Mouse (Mus musculus) midbrain, embryonic 10.5 days (tissue): Measurements from ENCODE around the gene Sh3bp5l. TPM values are rescaled to one million over a fixed set of nuclear protein-coding genes. Genes with fewer than 3 reads are reported as not detected.
"Not testable (repeated sequence)": the region's sequence is repeated elsewhere in the genome, so short reads cannot be mapped to it uniquely, and the experiment has no call there.

Experiments used
- DNase-seq: peaks from one replicate; pipeline ENCODE4 v3.0.0-alpha.2; 2017; ENCODE audit warnings: low spot score
- H3K27ac ChIP-seq: fragments of 300-500 bp; sonication (generic); replicated peaks from 2 replicates; pipeline ENCODE4 v1.5.1; 2016; ENCODE audit warnings: mild to moderate bottlenecking
- H3K27me3 ChIP-seq: fragments of 300-500 bp; sonication (generic); 2 replicates; pipeline ENCODE4 v1.6.1; 2016; ENCODE audit warnings: low read depth, mild to moderate bottlenecking; ENCODE audit not compliant: poor library complexity, severe bottlenecking
- H3K36me3 ChIP-seq: fragments of 300-500 bp; sonication (generic); 2 replicates; pipeline ENCODE4 v1.6.1; 2016; ENCODE audit warnings: mild to moderate bottlenecking, moderate library complexity
- H3K4me1 ChIP-seq: fragments of 300-500 bp; sonication (generic); 2 replicates; pipeline ENCODE4 v1.6.1; 2016
- H3K4me3 ChIP-seq: fragments of 300-500 bp; sonication (generic); 2 replicates; pipeline ENCODE4 v1.5.1; 2016; ENCODE audit warnings: mild to moderate bottlenecking, moderate library complexity
- H3K9me3 ChIP-seq: fragments of 300-500 bp; sonication (generic); replicated peaks from 2 replicates; pipeline ENCODE4 v1.6.1; 2016; ENCODE audit warnings: mild to moderate bottlenecking
- WGBS: fragments of 180-500 bp; shearing (Covaris S2); methylation state at CpG from one replicate; pipeline ENCODE4 v1.1.7; 2016; 5-methylcytosine and 5-hydroxymethylcytosine counted together
- polyA plus RNA-seq: library from polyadenylated mRNA; unstranded; fragments of >200 nt; fragmentation: Nextera tagmentation; extraction: Ambion mirVana; gene quantifications from 2 replicates; pipeline ENCODE4 v1.2.1, GENCODE M21; 2016

Sh3bp5l gene
- polyA plus RNA-seq, 1 experiment from 2014 or later: 46.3 TPM

GRCm38 (mm10) chr11:58305299-58305698, 25.2 kb upstream of the Sh3bp5l start:
- not testable (repeated sequence) for H3K4me3 ChIP-seq, H3K27ac ChIP-seq, H3K9me3 ChIP-seq, H3K36me3 ChIP-seq, H3K27me3 ChIP-seq, DNase-seq
- H3K4me1 ChIP-seq: peaks cover 37% of the 10 kb centered on the region
- WGBS: 94% methylated on average over 8 of the region's 8 CpGs

- WGBS: 1% methylated on average over 34 of the region's 34 CpGs
- H3K9me3 ChIP-seq: no peaks in the 10 kb centered on the region
- peak within 1 kb of the TSS; percentile 89 for H3K27ac ChIP-seq
- 0 out of 2 replicates have a peak, but pooled peaks cover 3% of the 10 kb centered on the region for H3K27me3 ChIP-seq
- H3K36me3 ChIP-seq: peaks cover 26% of the 10 kb centered on the region
- peaks cover 30% of the 10 kb centered on the region for H3K4me1 ChIP-seq
- peak; percentile 96 for DNase-seq
- peak within 1 kb of the TSS; percentile 67 for H3K4me3 ChIP-seq
Measured at GRCm38 (mm10) chr11:58306860-58307308, 23.6 kb upstream of the Sh3bp5l start, which contains the start of gene Zfp692. TSS of gene Zfp692 (plus strand) at chr11:58307069.

DNA sequence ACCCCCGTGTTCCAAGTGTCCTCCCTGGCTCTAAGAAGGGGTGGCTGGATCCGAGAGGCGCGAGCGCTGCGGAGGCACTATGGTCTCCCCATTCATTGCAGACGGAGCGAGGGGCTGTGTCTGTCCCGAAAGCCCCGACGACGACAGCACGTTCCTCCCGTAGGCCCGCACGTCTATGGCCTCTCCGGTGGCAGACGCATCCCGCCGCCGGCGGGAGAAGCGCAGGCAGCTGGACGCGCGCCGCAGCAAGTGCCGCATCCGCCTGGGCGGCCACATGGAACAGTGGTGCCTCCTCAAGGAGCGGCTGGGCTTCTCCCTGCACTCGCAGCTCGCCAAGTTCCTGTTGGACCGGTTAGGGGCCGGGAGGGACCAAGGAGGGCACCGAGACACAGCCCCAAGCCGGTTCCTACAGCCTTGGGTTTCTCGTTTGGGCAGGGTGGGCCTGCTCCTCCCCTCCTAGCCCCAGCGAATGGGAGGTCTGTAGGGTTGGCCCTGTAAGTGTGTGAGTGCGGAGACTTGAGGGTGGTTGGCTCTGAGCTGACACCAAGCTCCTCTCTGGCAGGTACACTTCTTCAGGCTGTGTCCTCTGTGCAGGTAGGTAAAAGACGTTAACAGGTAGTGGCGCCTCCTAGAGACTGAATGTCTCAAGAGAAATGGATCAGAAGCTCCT, 23.0 kb upstream of the Sh3bp5l start:
- H3K4me3 ChIP-seq: peak overlapping the region; percentile 67
- H3K9me3 ChIP-seq: no peaks in the 10 kb centered on the region
- WGBS: under 1% methylated on average over 42 of the region's 42 CpGs
- peak overlapping the region; percentile 89 for H3K27ac ChIP-seq
- H3K4me1 ChIP-seq: peaks cover 30% of the 10 kb centered on the region
- H3K27me3 ChIP-seq: 0 out of 2 replicates have a peak, but pooled peaks cover 3% of the 10 kb centered on the region
- peaks cover 30% of the 10 kb centered on the region for H3K36me3 ChIP-seq
- peak; percentile 70 for DNase-seq

- Histone ChIP-seq H3K27ac (no peak overlapping the region), H3K4me3 (no peak overlapping the region), H3K9me3 (no peaks in the 10 kb centered on the region), H3K36me3 (peaks cover 38% of the 10 kb centered on the region), H3K4me1 (peaks cover 28% of the 10 kb centered on the region), H3K27me3 (0 out of 2 replicates have a peak, but pooled peaks cover 3% of the 10 kb centered on the region)
- no peak for DNase-seq
- 94% methylated on average over 9 of the region's 9 CpGs for WGBS
Measured at GRCm38 (mm10) chr11:58308661-58309060, 21.9 kb upstream of the Sh3bp5l start.

GRCm38 (mm10) chr11:58314069-58314468, 16.5 kb upstream of the Sh3bp5l start:
- DNase-seq: no peak
- Histone ChIP-seq H3K4me3 (no peak overlapping the region), H3K36me3 (peaks cover 90% of the 10 kb centered on the region), H3K27ac (no peak overlapping the region), H3K9me3 (no peaks in the 10 kb centered on the region), H3K27me3 (no peaks in the 10 kb centered on the region), H3K4me1 (no peaks in the 10 kb centered on the region)
- 89% methylated on average over 6 of the region's 6 CpGs for WGBS

DNA sequence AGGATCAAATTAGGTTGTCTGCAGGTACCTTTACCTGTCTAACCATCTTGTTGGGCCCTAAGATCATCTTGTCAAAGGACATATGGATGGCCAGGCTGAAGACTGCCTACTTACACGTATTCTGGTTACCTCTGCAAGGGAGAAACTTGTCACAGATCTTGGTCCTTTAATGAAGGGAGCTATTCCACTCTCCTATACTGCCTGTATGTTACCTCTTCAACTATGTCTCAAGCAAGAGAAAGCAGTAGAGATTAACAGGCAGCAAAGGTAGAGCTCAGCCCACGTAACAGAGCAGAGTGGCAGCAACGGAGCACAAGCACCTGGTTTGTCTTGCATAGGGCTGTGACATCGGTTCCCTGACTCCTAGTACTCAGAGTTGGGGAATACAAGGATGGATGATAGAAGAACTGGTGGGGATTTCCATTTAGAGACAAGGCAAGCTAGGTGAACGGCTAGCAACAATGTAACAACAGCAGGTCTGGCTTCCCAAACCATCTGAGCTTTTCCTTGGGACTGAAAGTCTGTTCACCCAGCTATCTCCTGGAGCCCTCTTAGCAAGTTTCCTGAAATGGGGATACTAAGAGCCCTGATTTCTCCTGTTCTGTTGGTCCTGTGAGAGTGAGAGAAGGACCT, 14.9 kb upstream of the Sh3bp5l start:
- H3K4me1 ChIP-seq: no peaks in the 10 kb centered on the region
- H3K27me3 ChIP-seq: no peaks in the 10 kb centered on the region
- 91% methylated on average over 5 of the region's 5 CpGs for WGBS
- H3K9me3 ChIP-seq: no peaks in the 10 kb centered on the region
- no peak for DNase-seq
- H3K36me3 ChIP-seq: peaks cover 80% of the 10 kb centered on the region
- no peak overlapping the region for H3K4me3 ChIP-seq
- no peak overlapping the region for H3K27ac ChIP-seq

DNA sequence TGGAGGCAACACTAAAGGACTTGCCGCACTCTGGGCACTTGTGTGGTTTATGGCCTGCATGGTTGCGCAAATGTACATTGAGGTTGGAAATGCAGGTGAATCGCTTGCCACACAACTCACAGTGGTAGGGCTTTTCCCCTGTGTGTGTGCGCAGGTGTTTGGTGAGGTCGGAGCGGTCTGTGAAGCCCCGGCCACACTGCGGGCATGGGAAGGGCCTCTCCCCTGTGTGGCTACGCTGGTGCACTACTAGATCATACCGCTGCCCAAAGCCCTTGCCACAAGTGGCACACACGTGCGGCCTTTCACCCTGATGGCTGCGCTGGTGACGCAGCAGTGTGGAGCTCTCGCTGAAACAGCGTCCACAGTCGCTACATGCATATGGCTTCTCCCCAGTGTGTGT, 14.2 kb upstream of the Sh3bp5l start:
- no peak overlapping the region for H3K27ac ChIP-seq
- H3K4me3 ChIP-seq: no peak overlapping the region
- 85% methylated on average over 17 of the region's 17 CpGs for WGBS
- no peaks in the 10 kb centered on the region for H3K27me3 ChIP-seq
- H3K9me3 ChIP-seq: no peaks in the 10 kb centered on the region
- H3K4me1 ChIP-seq: no peaks in the 10 kb centered on the region
- no peak for DNase-seq
- H3K36me3 ChIP-seq: peaks cover 73% of the 10 kb centered on the region

DNA sequence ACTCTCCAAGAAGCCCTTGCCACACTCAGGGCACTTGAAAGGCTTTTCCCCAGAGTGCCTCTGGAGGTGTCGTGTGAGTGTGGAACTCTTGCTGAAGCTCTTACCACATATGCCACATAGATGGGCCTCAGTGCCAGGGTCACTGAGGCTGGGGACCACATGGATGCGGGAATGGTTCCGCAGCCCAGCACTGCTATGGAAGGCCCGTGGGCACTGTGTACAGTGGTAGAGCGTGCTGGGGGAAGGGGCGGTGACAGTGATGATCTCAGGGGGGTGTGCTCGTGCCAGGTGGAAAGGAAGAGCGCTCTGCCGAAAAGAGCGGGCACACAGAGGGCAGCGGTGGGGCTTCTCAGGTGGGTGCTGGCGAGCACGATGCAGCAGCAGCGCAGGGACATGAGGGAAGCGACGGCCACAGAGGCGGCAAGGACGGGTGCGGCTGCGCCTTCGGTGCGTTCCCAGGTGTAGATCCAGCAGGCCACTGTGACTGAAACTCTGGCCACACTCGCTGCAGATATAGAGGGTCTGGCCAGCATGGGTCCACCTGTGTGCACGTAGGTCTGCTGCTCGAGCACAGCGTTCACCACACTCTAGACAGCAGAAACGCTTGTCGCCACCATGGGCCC, 13.6 kb upstream of the Sh3bp5l start:
- no peaks in the 10 kb centered on the region for H3K27me3 ChIP-seq
- 70% methylated on average over 28 of the region's 28 CpGs for WGBS
- H3K9me3 ChIP-seq: no peaks in the 10 kb centered on the region
- no peak overlapping the region for H3K27ac ChIP-seq
- H3K4me1 ChIP-seq: peaks cover 5% of the 10 kb centered on the region
- peaks cover 68% of the 10 kb centered on the region for H3K36me3 ChIP-seq
- DNase-seq: no peak
- H3K4me3 ChIP-seq: no peak overlapping the region

DNA sequence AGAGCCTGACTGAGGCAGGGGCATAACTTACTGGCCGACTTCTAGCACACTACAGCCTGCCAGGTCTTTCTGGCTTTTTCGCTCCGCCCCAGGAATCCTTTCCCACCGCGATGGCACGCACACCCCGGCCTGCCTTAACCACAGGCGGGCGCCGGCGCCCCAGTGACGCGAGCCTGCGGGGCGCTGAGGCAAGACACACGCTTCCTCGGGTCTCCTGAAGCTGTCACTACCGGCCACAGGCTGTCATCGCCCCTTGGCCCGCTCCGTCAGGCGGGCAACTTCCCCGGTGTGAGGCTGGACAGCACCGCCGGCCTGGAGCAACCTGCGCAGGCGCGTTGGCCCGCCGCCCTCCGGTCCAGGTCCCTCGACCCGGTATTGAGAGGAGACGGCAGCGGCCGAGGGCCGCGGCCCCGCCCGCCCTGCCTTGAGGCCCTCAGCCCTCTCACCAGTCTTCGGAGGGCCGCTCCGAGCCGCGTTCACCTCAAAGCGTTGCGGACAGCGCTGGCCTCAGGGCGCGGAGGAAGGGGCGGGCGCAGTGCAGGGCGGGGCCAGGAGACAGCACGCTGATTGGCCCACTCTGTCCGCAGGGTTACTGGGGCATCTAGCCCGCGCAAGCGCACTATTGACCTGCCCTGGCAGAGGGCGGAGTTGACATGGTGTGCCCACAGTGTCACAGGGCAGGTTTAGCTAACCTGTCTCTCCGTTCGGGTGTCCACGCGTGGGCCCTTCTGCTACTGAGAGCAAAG, 7.5 kb upstream of the Sh3bp5l start:
- under 1% methylated on average over 55 of the region's 63 CpGs for WGBS
- H3K27me3 ChIP-seq: no peaks in the 10 kb centered on the region
- peak; percentile 97 for DNase-seq
- peaks cover 32% of the 10 kb centered on the region for H3K36me3 ChIP-seq
- peaks cover 26% of the 10 kb centered on the region for H3K4me1 ChIP-seq
- H3K4me3 ChIP-seq: peak overlapping the region; percentile 74
- H3K9me3 ChIP-seq: no peaks in the 10 kb centered on the region
- H3K27ac ChIP-seq: peak overlapping the region; percentile 91

- Histone ChIP-seq H3K27ac (peak overlapping the region; percentile 91), H3K4me3 (peak overlapping the region; percentile 74), H3K9me3 (no peaks in the 10 kb centered on the region), H3K27me3 (no peaks in the 10 kb centered on the region), H3K36me3 (peaks cover 29% of the 10 kb centered on the region), H3K4me1 (peaks cover 27% of the 10 kb centered on the region)
- DNase-seq: no peak
- WGBS: 16% methylated on average over 24 of the region's 24 CpGs
Measured at GRCm38 (mm10) chr11:58323570-58324340, 6.8 kb upstream of the Sh3bp5l start.

DNA sequence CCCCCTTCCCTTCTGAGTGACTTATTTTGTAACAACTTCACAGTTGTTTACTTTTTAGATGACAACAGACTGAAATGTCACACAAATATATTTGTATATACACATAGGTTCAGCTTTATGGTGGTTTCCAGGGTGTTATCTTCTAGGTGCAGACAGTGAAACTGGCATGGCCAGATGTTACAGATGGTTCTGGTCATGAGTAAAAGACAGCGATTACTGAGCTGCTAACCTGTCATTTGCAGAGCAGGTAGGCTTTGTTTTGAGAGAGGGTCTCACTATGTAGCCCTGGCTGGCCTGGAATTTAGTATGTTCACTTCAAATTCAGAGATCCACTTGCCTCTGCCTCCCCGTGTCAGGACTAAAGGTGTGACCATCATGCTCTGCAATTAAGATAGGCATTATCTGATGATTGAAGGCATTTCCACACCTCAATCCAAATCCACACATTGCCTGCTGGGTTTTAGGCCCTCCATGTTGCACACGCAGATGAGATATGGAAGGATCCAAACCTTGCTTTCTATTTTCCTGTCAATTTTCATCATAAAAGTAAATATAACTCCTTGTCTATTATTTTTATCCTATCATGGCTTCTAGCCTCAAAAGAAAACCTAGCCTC, 5.8 kb upstream of the Sh3bp5l start:
- no peak for DNase-seq
- 0 out of 2 replicates have a peak overlapping the region, but pooled peaks have one; percentile 2 for H3K4me3 ChIP-seq
- H3K9me3 ChIP-seq: no peaks in the 10 kb centered on the region
- peaks cover 36% of the 10 kb centered on the region for H3K4me1 ChIP-seq
- H3K36me3 ChIP-seq: peaks cover 23% of the 10 kb centered on the region
- H3K27me3 ChIP-seq: no peaks in the 10 kb centered on the region
- WGBS: 88% methylated on average over 3 of the region's 3 CpGs
- no peak overlapping the region for H3K27ac ChIP-seq
